Mouse (Mus musculus): ENCODE measurements around the gene Col26a1. TPM values are rescaled to one million over a fixed set of nuclear protein-coding genes. Genes with fewer than 3 reads are reported as not detected.
"Not testable (repeated sequence)": the region's sequence is repeated elsewhere in the genome, so short reads cannot be mapped to it uniquely, and the experiment has no call there.

Gene Col26a1
- total RNA-seq, 2 experiments from 2014 or later: 17.5 to 22.3 TPM

GRCm38 (mm10) chr5:136759781-136760180, 123.2 kb downstream of the Col26a1 start:
- DNase-seq (ENCODE audit: low spot score in 2 of 2): no peak

GRCm38 (mm10) chr5:136755696-136756095, 127.3 kb downstream of the Col26a1 start:
- DNase-seq (ENCODE audit: low spot score in 2 of 2): peak; percentile 42 to 59

- no peak for DNase-seq (ENCODE audit: low spot score in 2 of 2)
Measured at GRCm38 (mm10) chr5:136754053-136754591, 128.9 kb downstream of the Col26a1 start.

- DNase-seq (ENCODE audit: low spot score in 2 of 2): not testable (repeated sequence)
Measured at GRCm38 (mm10) chr5:136753176-136753575, 129.8 kb downstream of the Col26a1 start.

- no peak for DNase-seq (ENCODE audit: low spot score in 2 of 2)
Measured at GRCm38 (mm10) chr5:136752104-136752503, 130.9 kb downstream of the Col26a1 start.

- no peak for DNase-seq (ENCODE audit: low spot score in 2 of 2)
Measured at GRCm38 (mm10) chr5:136746596-136746995, 136.4 kb downstream of the Col26a1 start.

- no peak for DNase-seq (ENCODE audit: low spot score in 2 of 2)
Measured at GRCm38 (mm10) chr5:136738918-136739317, 144.1 kb downstream of the Col26a1 start.

GRCm38 (mm10) chr5:136726271-136726670, 156.7 kb downstream of the Col26a1 start:
- not testable (repeated sequence) for DNase-seq (ENCODE audit: low spot score in 2 of 2)

- no peak for DNase-seq (ENCODE audit: low spot score in 2 of 2)
Measured at GRCm38 (mm10) chr5:136721596-136721995, 161.4 kb downstream of the Col26a1 start.

- no peak for DNase-seq (ENCODE audit: low spot score in 2 of 2)
Measured at GRCm38 (mm10) chr5:136718656-136719055, 164.4 kb downstream of the Col26a1 start.

- no peak for DNase-seq (ENCODE audit: low spot score in 2 of 2)
Measured at GRCm38 (mm10) chr5:136717573-136717854, 165.5 kb downstream of the Col26a1 start.

- no peak for DNase-seq (ENCODE audit: low spot score in 2 of 2)
Measured at GRCm38 (mm10) chr5:136716696-136717572, 166.1 kb downstream of the Col26a1 start.

GRCm38 (mm10) chr5:136714879-136715278, 168.1 kb downstream of the Col26a1 start:
- peak in 1 of 2 experiments; percentile 20 for DNase-seq (ENCODE audit: low spot score in 2 of 2)

- no peak for DNase-seq (ENCODE audit: low spot score in 2 of 2)
Measured at GRCm38 (mm10) chr5:136714232-136714875, 168.7 kb downstream of the Col26a1 start.

GRCm38 (mm10) chr5:136710742-136711141, 172.3 kb downstream of the Col26a1 start:
- DNase-seq (ENCODE audit: low spot score in 2 of 2): no peak

- no peak for DNase-seq (ENCODE audit: low spot score in 2 of 2)
Measured at GRCm38 (mm10) chr5:136708116-136708515, 174.9 kb downstream of the Col26a1 start.

GRCm38 (mm10) chr5:136706803-136707202, 176.2 kb downstream of the Col26a1 start:
- DNase-seq (ENCODE audit: low spot score in 2 of 2): peak; percentile 34 to 53

GRCm38 (mm10) chr5:136705532-136705931, 177.5 kb downstream of the Col26a1 start:
- DNase-seq (ENCODE audit: low spot score in 2 of 2): no peak

- DNase-seq (ENCODE audit: low spot score in 2 of 2): no peak
Measured at GRCm38 (mm10) chr5:136704151-136704550, 178.9 kb downstream of the Col26a1 start.

- DNase-seq (ENCODE audit: low spot score in 2 of 2): peak; percentile 47 to 54
Measured at GRCm38 (mm10) chr5:136703751-136704150, 179.3 kb downstream of the Col26a1 start.

GRCm38 (mm10) chr5:136702159-136702725, 180.8 kb downstream of the Col26a1 start:
- no peak for DNase-seq (ENCODE audit: low spot score in 2 of 2)

GRCm38 (mm10) chr5:136697618-136698017, 185.4 kb downstream of the Col26a1 start:
- no peak for DNase-seq (ENCODE audit: low spot score in 2 of 2)

All from adrenal gland, postnatal 4 days (tissue).